Mouse (Mus musculus): Measurements from ENCODE around the gene Prph2. TPM values are rescaled to one million over a fixed set of nuclear protein-coding genes. Genes with fewer than 3 reads are reported as not detected.

The Prph2 gene
- polyA plus RNA-seq, 1 experiment: not detected

DNA sequence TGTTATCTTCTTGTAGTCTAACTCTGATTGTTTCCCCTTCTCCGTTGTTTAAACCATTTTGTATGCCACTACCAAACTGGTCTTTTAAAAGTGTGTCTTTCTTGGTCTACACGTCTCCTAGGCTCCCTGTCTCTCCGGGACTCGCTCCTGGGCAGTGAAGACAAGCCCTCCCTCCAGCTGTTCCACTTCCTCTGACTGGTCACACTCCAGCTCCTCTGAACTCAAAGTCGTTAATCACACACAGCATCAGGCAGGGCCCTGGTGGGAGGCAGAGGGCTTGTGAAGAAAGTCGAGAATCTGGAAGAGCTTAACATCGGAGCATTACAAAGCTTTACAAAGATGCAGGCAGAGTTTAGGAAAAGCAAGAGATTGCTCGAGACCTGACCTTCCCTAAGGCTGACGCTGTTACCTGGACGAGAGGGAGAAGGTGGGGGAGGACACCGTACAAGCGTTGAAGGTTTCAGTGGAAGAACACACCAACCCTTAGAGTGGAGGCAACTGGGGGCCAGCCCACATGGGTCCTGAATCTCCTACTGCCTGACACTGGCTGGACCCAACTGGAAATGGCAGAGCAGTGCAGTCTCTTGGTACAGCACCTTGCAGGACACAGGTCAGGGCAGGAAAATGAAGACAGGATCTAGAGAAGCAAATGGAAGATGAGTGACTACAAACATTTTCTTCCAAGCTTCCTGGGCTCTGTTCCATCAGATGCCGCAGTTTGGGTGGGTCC, 12.9 kb upstream of the Prph2 start:
- Histone ChIP-seq H3K4me3 (replicated peaks; ENCODE audit: control insufficient read depth, low read depth, low read length) (no peak overlapping the region), H3K27ac (ENCODE audit: control insufficient read depth, insufficient read depth, low read depth, low read length, poor library complexity) (no peak overlapping the region), H3K4me1 (ENCODE audit: control insufficient read depth, insufficient read depth, low read length) (no peaks in the 10 kb centered on the region)
- TF ChIP-seq POLR2A (IDR thresholded peaks at IDR 0.05; ENCODE audit: borderline replicate concordance, control insufficient read depth, low read depth, low read length) (no peak), CTCF (IDR thresholded peaks at IDR 0.05; ENCODE audit: control insufficient read depth, insufficient read depth, low read length) (no peak)
- 53% methylated on average over 13 of the region's 13 CpGs for WGBS

DNA sequence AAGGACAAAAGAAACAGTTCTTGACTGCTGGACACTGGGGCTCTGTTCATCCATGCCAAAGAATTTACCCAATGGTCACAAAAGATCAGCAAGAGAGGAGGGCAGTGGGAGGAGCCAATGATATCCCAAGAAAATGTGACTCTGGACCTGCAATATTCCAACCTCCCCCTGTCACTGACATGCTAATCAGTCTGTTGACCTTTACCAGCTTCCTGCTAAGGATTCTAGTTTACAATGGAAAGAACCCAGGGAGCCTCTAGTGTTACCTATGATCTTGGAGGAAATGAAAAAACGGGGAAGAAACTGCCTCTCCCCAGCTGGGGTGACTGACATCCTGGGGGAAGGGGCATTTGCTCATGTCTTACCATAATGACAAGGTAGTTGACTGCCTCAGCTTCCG, 9.3 kb upstream of the Prph2 start:
- TF ChIP-seq POLR2A (IDR thresholded peaks at IDR 0.05; ENCODE audit: borderline replicate concordance, control insufficient read depth, low read depth, low read length) (no peak), CTCF (IDR thresholded peaks at IDR 0.05; ENCODE audit: control insufficient read depth, insufficient read depth, low read length) (no peak)
- H3K4me3 ChIP-seq (replicated peaks; ENCODE audit: control insufficient read depth, low read depth, low read length): no peak overlapping the region
- H3K27ac ChIP-seq (ENCODE audit: control insufficient read depth, insufficient read depth, low read depth, low read length, poor library complexity): no peak overlapping the region
- H3K4me1 ChIP-seq (ENCODE audit: control insufficient read depth, insufficient read depth, low read length): no peaks in the 10 kb centered on the region
- 55% methylated on average over 2 of the region's 2 CpGs for WGBS

DNA sequence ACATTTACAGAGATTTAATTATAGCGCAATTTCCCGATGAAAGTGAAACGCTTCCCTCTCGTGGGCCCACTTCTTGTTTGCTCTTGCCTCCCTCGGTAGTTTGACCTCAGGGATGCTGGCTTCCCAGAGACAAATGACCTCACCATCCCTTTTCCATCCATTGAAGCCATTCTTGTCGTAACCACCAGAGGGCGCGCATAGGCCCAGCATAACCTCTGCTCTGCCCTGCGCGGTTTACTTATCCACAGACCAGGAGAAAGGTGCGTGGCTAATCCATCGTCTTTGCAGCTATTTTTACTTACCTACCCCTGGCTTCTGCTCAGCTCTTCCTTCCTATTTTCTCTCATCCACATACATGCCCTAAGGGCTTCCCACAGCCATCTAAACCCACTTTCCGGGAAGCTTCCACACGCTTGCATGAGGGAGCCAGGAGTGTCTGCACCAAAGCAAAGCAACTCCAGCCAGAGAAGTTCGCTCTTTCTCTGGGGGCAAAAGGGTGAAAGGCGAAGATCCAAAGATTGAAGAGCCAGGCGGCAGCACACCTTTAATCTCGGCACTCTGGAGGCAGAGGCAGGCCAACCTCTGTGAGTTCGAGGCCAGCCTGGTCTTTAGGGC, 6.3 kb upstream of the Prph2 start:
- TF ChIP-seq POLR2A (IDR thresholded peaks at IDR 0.05; ENCODE audit: borderline replicate concordance, control insufficient read depth, low read depth, low read length): no peak
- TF ChIP-seq CTCF (IDR thresholded peaks at IDR 0.05; ENCODE audit: control insufficient read depth, insufficient read depth, low read length): peak; percentile 96
- no peak overlapping the region for H3K4me3 ChIP-seq (replicated peaks; ENCODE audit: control insufficient read depth, low read depth, low read length)
- WGBS: 26% methylated on average over 19 of the region's 19 CpGs
- no peaks in the 10 kb centered on the region for H3K4me1 ChIP-seq (ENCODE audit: control insufficient read depth, insufficient read depth, low read length)
- H3K27ac ChIP-seq (ENCODE audit: control insufficient read depth, insufficient read depth, low read depth, low read length, poor library complexity): no peak overlapping the region

DNA sequence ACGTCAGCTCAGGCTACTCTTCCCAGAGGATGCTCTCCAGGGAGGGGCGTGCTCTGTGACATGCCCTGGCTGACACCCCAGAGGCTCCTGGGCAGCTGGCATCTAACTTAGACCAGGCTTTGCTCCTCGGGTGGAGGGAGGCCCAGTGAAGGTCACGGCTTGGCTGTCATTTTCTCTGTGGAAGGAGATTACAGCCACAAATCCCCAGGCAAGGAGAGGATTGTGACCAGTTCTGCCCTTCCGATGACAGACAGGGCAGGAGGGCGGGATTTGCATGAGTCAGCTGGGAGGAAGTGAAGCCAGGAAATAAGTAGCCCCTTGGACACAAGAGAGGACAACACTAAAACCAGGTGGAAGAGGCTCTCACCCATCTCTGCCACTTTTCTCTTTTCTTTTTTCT, 2.1 kb downstream of the Prph2 start:
- H3K4me1 ChIP-seq (ENCODE audit: control insufficient read depth, insufficient read depth, low read length): no peaks in the 10 kb centered on the region
- no peak overlapping the region for H3K27ac ChIP-seq (ENCODE audit: control insufficient read depth, insufficient read depth, low read depth, low read length, poor library complexity)
- TF ChIP-seq POLR2A (IDR thresholded peaks at IDR 0.05; ENCODE audit: borderline replicate concordance, control insufficient read depth, low read depth, low read length) (no peak), CTCF (IDR thresholded peaks at IDR 0.05; ENCODE audit: control insufficient read depth, insufficient read depth, low read length) (no peak)
- no peak overlapping the region for H3K4me3 ChIP-seq (replicated peaks; ENCODE audit: control insufficient read depth, low read depth, low read length)
- 43% methylated on average over 6 of the region's 6 CpGs for WGBS

DNA sequence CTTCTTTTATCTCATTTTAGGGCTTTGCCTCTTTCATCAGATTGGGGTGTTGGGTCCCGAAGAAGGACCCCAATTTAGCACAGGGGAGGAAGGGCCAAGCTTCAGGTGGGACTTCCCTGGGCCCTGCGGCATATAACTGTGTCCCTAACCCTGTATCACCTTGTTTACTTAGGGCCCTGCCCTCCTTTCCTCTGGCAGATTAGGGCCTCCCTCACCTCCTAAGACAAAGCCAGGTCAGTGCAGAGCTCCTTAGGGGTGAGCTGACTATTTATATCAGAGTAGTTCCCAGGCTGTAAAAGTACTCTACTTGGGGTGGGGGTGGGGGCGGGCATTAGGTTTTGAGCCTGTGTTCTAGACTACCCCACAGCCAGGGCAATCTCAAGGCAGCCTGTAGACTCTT, 4.9 kb downstream of the Prph2 start:
- no peak overlapping the region for H3K4me3 ChIP-seq (replicated peaks; ENCODE audit: control insufficient read depth, low read depth, low read length)
- TF ChIP-seq CTCF (IDR thresholded peaks at IDR 0.05; ENCODE audit: control insufficient read depth, insufficient read depth, low read length): no peak
- no peak for TF ChIP-seq POLR2A (IDR thresholded peaks at IDR 0.05; ENCODE audit: borderline replicate concordance, control insufficient read depth, low read depth, low read length)
- 67% methylated on average over 3 of the region's 3 CpGs for WGBS

DNA sequence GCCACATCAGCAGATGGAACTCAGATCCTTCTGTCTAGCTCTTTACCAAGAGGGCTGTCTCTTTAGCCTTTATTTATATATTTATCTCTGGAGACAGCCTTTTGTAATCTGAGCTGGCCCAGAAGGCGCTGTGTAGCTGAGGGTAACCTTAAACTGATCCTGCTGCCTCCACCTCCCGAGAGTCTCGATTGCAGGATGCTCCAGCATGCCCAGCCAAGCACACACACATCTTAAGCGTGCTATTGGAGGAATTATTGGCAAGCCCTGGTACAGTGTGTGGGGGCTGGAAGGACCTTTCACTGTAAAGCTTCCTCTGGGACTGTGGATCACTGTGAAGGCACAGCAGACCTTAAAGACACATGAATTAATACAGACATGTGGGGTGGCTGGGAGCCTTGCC, 8.7 kb downstream of the Prph2 start:
- WGBS: 45% methylated on average over 4 of the region's 4 CpGs
- no peak for TF ChIP-seq CTCF (IDR thresholded peaks at IDR 0.05; ENCODE audit: control insufficient read depth, insufficient read depth, low read length)
- no peak for TF ChIP-seq POLR2A (IDR thresholded peaks at IDR 0.05; ENCODE audit: borderline replicate concordance, control insufficient read depth, low read depth, low read length)
- Histone ChIP-seq H3K4me1 (ENCODE audit: control insufficient read depth, insufficient read depth, low read length) (no peaks in the 10 kb centered on the region), H3K4me3 (replicated peaks; ENCODE audit: control insufficient read depth, low read depth, low read length) (no peak overlapping the region), H3K27ac (ENCODE audit: control insufficient read depth, insufficient read depth, low read depth, low read length, poor library complexity) (no peak overlapping the region)

More for the DNA sequence above, 4.9 kb downstream of the Prph2 start:
- Histone ChIP-seq H3K27ac (ENCODE audit: control insufficient read depth, insufficient read depth, low read depth, low read length, poor library complexity) (no peak overlapping the region), H3K4me1 (ENCODE audit: control insufficient read depth, insufficient read depth, low read length) (no peaks in the 10 kb centered on the region)

DNA sequence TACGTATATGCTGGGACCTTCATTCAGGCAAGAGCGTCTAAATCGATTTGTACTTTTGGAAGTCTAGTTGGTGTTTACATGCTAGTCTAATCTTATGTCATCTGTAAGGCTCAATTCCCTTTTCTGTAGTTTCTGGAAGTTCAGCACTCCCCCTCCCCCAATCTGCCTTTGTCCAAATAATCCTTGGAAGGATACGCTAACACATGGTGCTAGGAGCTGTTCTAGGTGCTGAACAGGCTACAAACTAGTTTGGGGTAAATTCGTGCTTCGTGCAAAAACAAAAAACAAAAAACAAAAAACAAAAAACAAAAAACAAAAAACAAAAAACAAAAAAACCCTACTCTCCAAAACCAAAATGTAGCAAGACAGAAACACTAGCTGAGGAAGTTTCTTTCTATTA, 10.6 kb downstream of the Prph2 start:
- Histone ChIP-seq H3K4me1 (ENCODE audit: control insufficient read depth, insufficient read depth, low read length) (no peaks in the 10 kb centered on the region), H3K4me3 (replicated peaks; ENCODE audit: control insufficient read depth, low read depth, low read length) (no peak overlapping the region), H3K27ac (ENCODE audit: control insufficient read depth, insufficient read depth, low read depth, low read length, poor library complexity) (no peak overlapping the region)
- WGBS: 60% methylated on average over 6 of the region's 6 CpGs
- TF ChIP-seq CTCF (IDR thresholded peaks at IDR 0.05; ENCODE audit: control insufficient read depth, insufficient read depth, low read length) (no peak), POLR2A (IDR thresholded peaks at IDR 0.05; ENCODE audit: borderline replicate concordance, control insufficient read depth, low read depth, low read length) (no peak)

DNA sequence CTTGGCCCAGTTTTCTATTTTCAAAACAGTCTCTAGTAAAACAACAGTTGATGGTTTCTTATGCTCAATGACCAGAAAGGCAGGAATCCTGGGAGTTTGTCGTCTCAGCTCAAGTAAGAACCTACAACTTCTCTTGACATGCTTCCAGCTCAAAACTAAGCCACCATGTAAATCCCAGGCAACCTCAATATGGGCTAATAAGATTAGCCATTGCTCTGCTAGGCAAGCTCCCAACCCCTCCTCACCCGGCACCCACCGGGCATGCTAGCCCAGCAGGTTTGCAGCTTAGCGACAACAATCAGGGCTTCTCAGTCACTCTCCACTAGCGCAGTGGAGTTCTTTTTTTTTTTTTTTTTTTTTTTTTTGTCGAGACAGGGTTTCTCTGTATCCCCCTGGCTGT, 15.9 kb downstream of the Prph2 start:
- H3K4me1 ChIP-seq (ENCODE audit: control insufficient read depth, insufficient read depth, low read length): no peaks in the 10 kb centered on the region
- TF ChIP-seq CTCF (IDR thresholded peaks at IDR 0.05; ENCODE audit: control insufficient read depth, insufficient read depth, low read length) (no peak), POLR2A (IDR thresholded peaks at IDR 0.05; ENCODE audit: borderline replicate concordance, control insufficient read depth, low read depth, low read length) (no peak)
- H3K27ac ChIP-seq (ENCODE audit: control insufficient read depth, insufficient read depth, low read depth, low read length, poor library complexity): no peak overlapping the region
- H3K4me3 ChIP-seq (replicated peaks; ENCODE audit: control insufficient read depth, low read depth, low read length): no peak overlapping the region
- 76% methylated on average over 6 of the region's 6 CpGs for WGBS

Measured in bone marrow, adult 2 months (tissue).